Mouse (Mus musculus): ENCODE measurements at regions not wholly inside any gene's neighbourhood (a gene's known extent, or its start where the extent isn't known, plus 50 kb on each side); places are given as distances from the start of the nearest gene placed in this dataset.

- no peak for DNase-seq
Measured at GRCm38 (mm10) chr1:98192671-98193070, 97.2 kb upstream of the Pam start.

GRCm38 (mm10) chr1:98192044-98192484, 96.6 kb upstream of the Pam start:
- no peak for DNase-seq

GRCm38 (mm10) chr1:98191331-98191730, 95.9 kb upstream of the Pam start:
- DNase-seq = no peak

GRCm38 (mm10) chr1:98190741-98191140, 95.3 kb upstream of the Pam start:
- DNase-seq = no peak

GRCm38 (mm10) chr1:98189991-98190471, 94.6 kb upstream of the Pam start:
- DNase-seq = no peak

- DNase-seq = no peak
Measured at GRCm38 (mm10) chr1:98180372-98180771, 84.9 kb upstream of the Pam start.

- peak; percentile 70 for DNase-seq
Measured at GRCm38 (mm10) chr1:98179030-98179429, 83.6 kb upstream of the Pam start.

- DNase-seq = no peak
Measured at GRCm38 (mm10) chr1:98174811-98175132, 79.3 kb upstream of the Pam start.

GRCm38 (mm10) chr1:98173907-98174810, 78.7 kb upstream of the Pam start:
- DNase-seq = no peak

- no peak for DNase-seq
Measured at GRCm38 (mm10) chr1:98173431-98173830, 78.0 kb upstream of the Pam start.

GRCm38 (mm10) chr1:98171291-98171690, 75.8 kb upstream of the Pam start:
- no peak for DNase-seq

- no peak for DNase-seq
Measured at GRCm38 (mm10) chr1:98169352-98169751, 73.9 kb upstream of the Pam start.

- DNase-seq = no peak
Measured at GRCm38 (mm10) chr1:98167800-98168199, 72.4 kb upstream of the Pam start.

- no peak for DNase-seq
Measured at GRCm38 (mm10) chr1:98162639-98162927, 67.1 kb upstream of the Pam start.

- no peak for DNase-seq
Measured at GRCm38 (mm10) chr1:98161882-98162638, 66.6 kb upstream of the Pam start.

- no peak for DNase-seq
Measured at GRCm38 (mm10) chr1:98158969-98159368, 63.5 kb upstream of the Pam start.

- DNase-seq = no peak
Measured at GRCm38 (mm10) chr1:98147361-98147760, 51.9 kb upstream of the Pam start.
